Mouse (Mus musculus): ENCODE measurements around the gene Ppp1r27. TPM values are rescaled to one million over a fixed set of nuclear protein-coding genes. Genes with fewer than 3 reads are reported as not detected.

Gene Ppp1r27
- polyA plus RNA-seq, 1 experiment from 2014 or later, result not detected

- H3K27ac ChIP-seq (ENCODE audit: low read length), result peak overlapping the region; percentile 93
- no peak for ATAC-seq
- peak overlapping the region; percentile 63 for H3K4me2 ChIP-seq (ENCODE audit: low read depth, low read length)
- H3K4me3 ChIP-seq (ENCODE audit: low read length), result peak overlapping the region; percentile 75
- peaks cover 33% of the 10 kb centered on the region for H3K4me1 ChIP-seq (ENCODE audit: control insufficient read depth, insufficient read depth, low read length)
- H3K27me3 ChIP-seq (replicated peaks; ENCODE audit: control insufficient read depth, insufficient read depth, low read length), result no peaks in the 10 kb centered on the region
- H3K36me3 ChIP-seq (ENCODE audit: control insufficient read depth, insufficient read depth, low read length), result peaks cover 29% of the 10 kb centered on the region
- H3K9ac ChIP-seq (ENCODE audit: low read depth, low read length), result peak overlapping the region; percentile 94
- WGBS, result 70% methylated on average over 8 of the region's 8 CpGs
- no peaks in the 10 kb centered on the region for H3K9me3 ChIP-seq (ENCODE audit: control insufficient read depth, low read length)
These were observed 31.5 kb upstream of the Ppp1r27 start for GRCm38 (mm10) chr11:120582268-120582981.

GRCm38 (mm10) chr11:120581490-120582267 is 30.7 kb upstream of the Ppp1r27 start, which contains the start of gene Arhgdia:
Gene Arhgdia (minus strand): TSS chr11:120581624.
- ATAC-seq, result peak; percentile 40
- Histone ChIP-seq H3K27me3 (replicated peaks; ENCODE audit: control insufficient read depth, insufficient read depth, low read length) (no peaks in the 10 kb centered on the region), H3K9me3 (ENCODE audit: control insufficient read depth, low read length) (no peaks in the 10 kb centered on the region), H3K4me2 (ENCODE audit: low read depth, low read length) (peak within 1 kb of the TSS; percentile 63), H3K9ac (ENCODE audit: low read depth, low read length) (peak within 1 kb of the TSS; percentile 94), H3K36me3 (ENCODE audit: control insufficient read depth, insufficient read depth, low read length) (peaks cover 29% of the 10 kb centered on the region), H3K4me1 (ENCODE audit: control insufficient read depth, insufficient read depth, low read length) (peaks cover 38% of the 10 kb centered on the region), H3K27ac (ENCODE audit: low read length) (peak within 1 kb of the TSS; percentile 93), H3K4me3 (ENCODE audit: low read length) (peak within 1 kb of the TSS; percentile 75)
- 4% methylated on average over 70 of the region's 75 CpGs for WGBS

GRCm38 (mm10) chr11:120580871-120581331 is 30.0 kb upstream of the Ppp1r27 start:
- WGBS, result under 1% methylated on average over 37 of the region's 44 CpGs
- Histone ChIP-seq H3K4me2 (ENCODE audit: low read depth, low read length) (peak overlapping the region; percentile 63), H3K4me1 (ENCODE audit: control insufficient read depth, insufficient read depth, low read length) (peaks cover 42% of the 10 kb centered on the region), H3K27me3 (replicated peaks; ENCODE audit: control insufficient read depth, insufficient read depth, low read length) (no peaks in the 10 kb centered on the region), H3K36me3 (ENCODE audit: control insufficient read depth, insufficient read depth, low read length) (peaks cover 29% of the 10 kb centered on the region), H3K27ac (ENCODE audit: low read length) (peak overlapping the region; percentile 93), H3K4me3 (ENCODE audit: low read length) (peak overlapping the region; percentile 75), H3K9ac (ENCODE audit: low read depth, low read length) (peak overlapping the region; percentile 94), H3K9me3 (ENCODE audit: control insufficient read depth, low read length) (no peaks in the 10 kb centered on the region)
- peak; percentile 38 for ATAC-seq

GRCm38 (mm10) chr11:120580190-120580589 is 29.3 kb upstream of the Ppp1r27 start:
- H3K36me3 ChIP-seq (ENCODE audit: control insufficient read depth, insufficient read depth, low read length), result peaks cover 28% of the 10 kb centered on the region
- no peak for ATAC-seq
- H3K4me2 ChIP-seq (ENCODE audit: low read depth, low read length), result peak overlapping the region; percentile 63
- peak overlapping the region; percentile 94 for H3K9ac ChIP-seq (ENCODE audit: low read depth, low read length)
- peaks cover 43% of the 10 kb centered on the region for H3K4me1 ChIP-seq (ENCODE audit: control insufficient read depth, insufficient read depth, low read length)
- peak overlapping the region; percentile 75 for H3K4me3 ChIP-seq (ENCODE audit: low read length)
- no peaks in the 10 kb centered on the region for H3K27me3 ChIP-seq (replicated peaks; ENCODE audit: control insufficient read depth, insufficient read depth, low read length)
- 47% methylated on average over 7 of the region's 7 CpGs for WGBS
- no peaks in the 10 kb centered on the region for H3K9me3 ChIP-seq (ENCODE audit: control insufficient read depth, low read length)
- peak overlapping the region; percentile 93 for H3K27ac ChIP-seq (ENCODE audit: low read length)

GRCm38 (mm10) chr11:120579316-120580107 is 28.6 kb upstream of the Ppp1r27 start:
- Histone ChIP-seq H3K27me3 (replicated peaks; ENCODE audit: control insufficient read depth, insufficient read depth, low read length) (no peaks in the 10 kb centered on the region), H3K27ac (ENCODE audit: low read length) (peak overlapping the region; percentile 93), H3K36me3 (ENCODE audit: control insufficient read depth, insufficient read depth, low read length) (peaks cover 24% of the 10 kb centered on the region), H3K9ac (ENCODE audit: low read depth, low read length) (peak overlapping the region; percentile 94), H3K9me3 (ENCODE audit: control insufficient read depth, low read length) (no peaks in the 10 kb centered on the region), H3K4me1 (ENCODE audit: control insufficient read depth, insufficient read depth, low read length) (peaks cover 46% of the 10 kb centered on the region), H3K4me3 (ENCODE audit: low read length) (peak overlapping the region; percentile 75), H3K4me2 (ENCODE audit: low read depth, low read length) (peak overlapping the region; percentile 63)
- ATAC-seq, result no peak
- 49% methylated on average over 15 of the region's 15 CpGs for WGBS

GRCm38 (mm10) chr11:120578694-120579243 is 27.8 kb upstream of the Ppp1r27 start:
- WGBS, result 81% methylated on average over 11 of the region's 11 CpGs
- peak overlapping the region; percentile 94; the same call in 1 of the 2 replicates for H3K9ac ChIP-seq (ENCODE audit: low read depth, low read length)
- ATAC-seq, result no peak

GRCm38 (mm10) chr11:120578024-120578693 is 27.2 kb upstream of the Ppp1r27 start:
- Histone ChIP-seq H3K36me3 (ENCODE audit: control insufficient read depth, insufficient read depth, low read length) (peaks cover 20% of the 10 kb centered on the region), H3K9ac (ENCODE audit: low read depth, low read length) (peak overlapping the region; percentile 45; the same call in 1 of the 2 replicates), H3K4me3 (ENCODE audit: low read length) (no peak overlapping the region), H3K9me3 (ENCODE audit: control insufficient read depth, low read length) (no peaks in the 10 kb centered on the region), H3K4me1 (ENCODE audit: control insufficient read depth, insufficient read depth, low read length) (peaks cover 50% of the 10 kb centered on the region), H3K4me2 (ENCODE audit: low read depth, low read length) (no peak overlapping the region), H3K27ac (ENCODE audit: low read length) (peak overlapping the region; percentile 96), H3K27me3 (replicated peaks; ENCODE audit: control insufficient read depth, insufficient read depth, low read length) (no peaks in the 10 kb centered on the region)
- WGBS, result 77% methylated on average over 10 of the region's 10 CpGs
- no peak for ATAC-seq

More at GRCm38 (mm10) chr11:120578694-120579243, 27.8 kb upstream of the Ppp1r27 start:
- Histone ChIP-seq H3K27me3 (replicated peaks; ENCODE audit: control insufficient read depth, insufficient read depth, low read length) (no peaks in the 10 kb centered on the region), H3K4me3 (ENCODE audit: low read length) (no peak overlapping the region), H3K4me1 (ENCODE audit: control insufficient read depth, insufficient read depth, low read length) (peaks cover 50% of the 10 kb centered on the region), H3K9me3 (ENCODE audit: control insufficient read depth, low read length) (no peaks in the 10 kb centered on the region), H3K36me3 (ENCODE audit: control insufficient read depth, insufficient read depth, low read length) (peaks cover 21% of the 10 kb centered on the region), H3K4me2 (ENCODE audit: low read depth, low read length) (no peak overlapping the region), H3K27ac (ENCODE audit: low read length) (peak overlapping the region; percentile 96)

GRCm38 (mm10) chr11:120577211-120578023 is 26.5 kb upstream of the Ppp1r27 start:
- Histone ChIP-seq H3K9ac (ENCODE audit: low read depth, low read length) (peak overlapping the region; percentile 50; the same call in 1 of the 2 replicates), H3K9me3 (ENCODE audit: control insufficient read depth, low read length) (no peaks in the 10 kb centered on the region), H3K36me3 (ENCODE audit: control insufficient read depth, insufficient read depth, low read length) (peaks cover 20% of the 10 kb centered on the region), H3K27ac (ENCODE audit: low read length) (peak overlapping the region; percentile 96), H3K4me2 (ENCODE audit: low read depth, low read length) (peak overlapping the region; percentile 44), H3K27me3 (replicated peaks; ENCODE audit: control insufficient read depth, insufficient read depth, low read length) (no peaks in the 10 kb centered on the region), H3K4me3 (ENCODE audit: low read length) (peak overlapping the region; percentile 23; the same call in 1 of the 2 replicates), H3K4me1 (ENCODE audit: control insufficient read depth, insufficient read depth, low read length) (peaks cover 50% of the 10 kb centered on the region)
- ATAC-seq, result no peak
- 84% methylated on average over 7 of the region's 7 CpGs for WGBS
